Mouse (Mus musculus) retina, embryonic 14.5 days (tissue): ENCODE data around the gene Gm49510.
"Not testable (repeated sequence)": the region's sequence is repeated elsewhere in the genome, so short reads cannot be mapped to it uniquely, and the experiment has no call there.

Experiments used
- DNase-seq: peaks from one replicate; pipeline ENCODE4 v3.0.0-alpha.2; 2015; ENCODE audit warnings: low spot score

The Gm49510 gene

GRCm38 (mm10) chr15:78878792-78879516 lies 20.5 kb upstream of the Gm49510 start:
- DNase-seq: not testable (repeated sequence)

DNA sequence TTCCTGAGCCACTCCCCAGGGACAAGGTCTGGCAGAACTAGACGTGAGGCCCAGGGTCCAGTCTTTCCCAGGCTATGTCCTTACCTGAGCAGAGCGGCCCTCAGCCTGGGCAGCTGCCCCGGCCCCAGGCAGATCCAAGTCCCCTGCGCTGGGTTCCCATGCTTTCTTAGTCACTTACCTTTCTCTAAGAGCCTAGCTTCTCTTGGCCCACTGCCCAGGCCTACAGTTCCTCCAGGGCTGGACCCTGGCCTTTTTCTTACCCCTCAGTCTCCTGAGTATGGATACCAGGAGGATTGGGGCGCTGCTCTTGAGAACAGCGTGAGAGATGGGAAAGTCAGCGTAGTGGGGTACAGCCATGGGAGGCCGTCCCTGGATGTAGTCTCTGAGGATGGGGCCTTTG lies 19.0 kb upstream of the Gm49510 start:
- DNase-seq: no peak

DNA sequence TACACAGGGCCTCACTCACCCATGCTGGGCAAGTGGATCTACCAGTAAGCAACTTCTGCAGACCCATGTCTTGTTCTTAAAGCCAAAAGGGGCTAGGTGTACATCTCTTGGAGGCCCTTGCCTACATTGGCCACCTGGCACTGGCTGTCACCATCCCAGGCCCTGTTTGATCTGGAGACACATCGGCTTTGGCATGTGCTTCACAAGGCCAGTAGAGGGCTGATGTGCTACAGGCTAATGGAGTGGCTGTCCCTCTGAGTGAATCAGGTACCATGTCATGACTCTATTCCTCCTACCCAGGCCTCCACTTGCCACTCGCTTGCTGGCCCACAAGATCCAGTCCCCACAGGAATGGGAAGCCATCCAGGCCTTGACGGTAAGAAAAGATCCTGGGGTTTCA lies 17.6 kb upstream of the Gm49510 start:
- no peak for DNase-seq

- no peak for DNase-seq
Observed at GRCm38 (mm10) chr15:78889401-78889853, 10.0 kb upstream of the Gm49510 start.

DNA sequence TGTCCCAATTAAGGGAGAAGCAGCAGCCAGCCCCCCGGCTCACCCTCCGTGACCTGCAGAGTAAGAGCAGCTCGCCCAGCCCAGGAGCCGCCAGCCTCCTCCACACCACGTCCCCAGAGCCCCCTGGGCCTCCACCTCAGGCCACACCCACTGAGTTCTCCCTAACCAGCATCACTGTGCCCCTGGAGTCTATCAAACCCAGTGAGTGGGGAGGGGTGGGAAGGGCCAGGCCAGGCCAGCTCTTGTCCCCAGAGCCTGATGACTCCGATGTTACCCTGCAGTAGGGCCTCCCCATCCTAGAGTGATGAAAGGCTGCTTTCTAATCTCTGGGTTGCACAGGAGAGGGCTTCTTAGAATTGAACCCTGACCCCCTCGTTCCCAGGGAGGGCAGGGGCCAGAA lies 7.0 kb upstream of the Gm49510 start:
- DNase-seq: no peak

DNA sequence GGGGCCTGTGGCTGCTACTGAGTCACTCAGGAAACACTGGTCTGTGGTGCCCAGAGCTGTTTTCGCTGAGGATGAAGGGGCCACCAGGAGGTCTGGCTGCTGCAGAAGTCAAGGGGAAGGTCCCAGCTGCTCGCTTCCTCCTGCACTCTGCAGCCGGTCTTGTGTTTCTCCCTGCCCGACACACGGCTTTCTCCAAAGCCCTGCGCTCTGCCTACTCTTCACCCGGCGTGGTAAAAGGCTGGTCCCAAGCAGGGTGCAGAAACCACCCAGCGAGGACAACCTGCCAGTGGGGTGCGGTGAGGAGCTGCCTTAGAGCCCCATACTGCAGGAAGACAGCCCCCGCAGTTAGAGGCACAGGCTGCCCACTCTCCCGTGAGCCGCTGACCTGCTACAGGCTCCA lies 4.7 kb upstream of the Gm49510 start:
- DNase-seq: no peak

GRCm38 (mm10) chr15:78895741-78896140 lies 3.7 kb upstream of the Gm49510 start:
- no peak for DNase-seq

- no peak for DNase-seq
Observed at GRCm38 (mm10) chr15:78896149-78896548, 3.3 kb upstream of the Gm49510 start.

GRCm38 (mm10) chr15:78897488-78897887 lies 2.0 kb upstream of the Gm49510 start:
- DNase-seq: no peak

DNA sequence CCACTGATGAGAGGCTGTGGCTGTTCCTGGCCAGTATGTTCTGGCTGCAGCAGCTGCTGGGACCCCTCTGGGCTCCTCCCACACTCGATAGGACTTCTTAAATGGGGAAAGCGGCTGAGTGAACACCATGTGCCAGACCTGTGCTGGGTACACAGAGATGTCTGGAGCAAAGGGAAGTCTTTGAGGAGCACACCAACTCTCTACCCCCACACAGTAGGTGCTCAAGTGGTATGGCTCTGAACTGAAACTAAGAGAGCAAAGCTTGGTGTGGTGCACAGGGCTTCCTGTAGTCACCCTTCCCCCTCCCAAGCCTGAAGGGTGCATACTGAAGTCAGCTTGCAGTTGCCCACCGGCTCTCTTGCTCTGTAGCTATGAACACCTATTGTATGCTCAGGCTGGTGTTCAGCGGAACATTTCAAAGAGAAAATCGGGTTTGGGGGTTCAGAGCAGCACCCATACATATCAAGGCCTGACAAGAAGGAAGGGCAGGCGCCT lies 913 bp upstream of the Gm49510 start:
- no peak for DNase-seq

DNA sequence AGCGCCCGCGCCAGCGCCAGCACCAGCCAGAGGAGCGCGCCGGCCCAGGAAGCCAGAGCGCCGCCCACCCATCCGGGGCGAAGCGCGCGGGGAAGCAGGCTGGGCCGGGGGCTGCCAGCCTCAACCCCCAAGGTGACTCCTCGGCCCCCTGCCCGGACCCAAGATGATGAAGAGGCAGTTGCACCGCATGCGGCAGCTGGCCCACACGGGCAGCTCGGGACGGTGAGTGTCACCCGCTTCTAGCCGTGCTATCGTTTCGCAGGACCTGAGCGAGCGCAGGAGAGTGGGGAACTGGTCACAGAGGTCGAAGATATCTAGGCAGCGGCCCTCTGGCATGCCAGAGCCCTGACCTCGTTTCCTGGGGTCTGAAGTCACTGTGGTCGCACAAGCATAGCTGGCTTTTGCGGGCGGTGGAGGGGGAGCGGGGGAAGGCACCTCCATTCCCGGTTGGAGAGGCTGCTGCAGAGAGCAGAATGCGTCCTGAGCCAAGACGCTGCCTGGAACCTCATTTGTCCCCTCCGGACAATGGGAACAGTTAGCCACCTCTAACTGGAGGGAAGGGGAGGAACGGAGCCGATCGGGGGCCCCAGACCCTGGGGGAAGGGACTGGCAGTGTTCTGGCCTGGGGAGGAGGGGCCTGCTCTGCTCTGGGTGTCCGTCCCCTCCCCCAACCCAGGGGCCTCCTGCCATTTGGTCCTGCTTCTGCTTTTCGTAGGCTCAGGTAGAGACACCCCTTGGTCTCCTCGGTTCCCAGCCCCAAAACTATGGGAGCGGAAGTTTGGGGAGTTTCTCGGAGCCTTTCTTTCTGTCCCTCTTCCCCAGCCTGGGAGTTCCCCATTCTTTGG lies 495 bp downstream of the Gm49510 start, which contains the start of gene Sh3bp1:
Gene Sh3bp1 (plus strand): TSS at position 29 of the 845 bp plus-strand sequence.
- DNase-seq: peak; percentile 71

DNA sequence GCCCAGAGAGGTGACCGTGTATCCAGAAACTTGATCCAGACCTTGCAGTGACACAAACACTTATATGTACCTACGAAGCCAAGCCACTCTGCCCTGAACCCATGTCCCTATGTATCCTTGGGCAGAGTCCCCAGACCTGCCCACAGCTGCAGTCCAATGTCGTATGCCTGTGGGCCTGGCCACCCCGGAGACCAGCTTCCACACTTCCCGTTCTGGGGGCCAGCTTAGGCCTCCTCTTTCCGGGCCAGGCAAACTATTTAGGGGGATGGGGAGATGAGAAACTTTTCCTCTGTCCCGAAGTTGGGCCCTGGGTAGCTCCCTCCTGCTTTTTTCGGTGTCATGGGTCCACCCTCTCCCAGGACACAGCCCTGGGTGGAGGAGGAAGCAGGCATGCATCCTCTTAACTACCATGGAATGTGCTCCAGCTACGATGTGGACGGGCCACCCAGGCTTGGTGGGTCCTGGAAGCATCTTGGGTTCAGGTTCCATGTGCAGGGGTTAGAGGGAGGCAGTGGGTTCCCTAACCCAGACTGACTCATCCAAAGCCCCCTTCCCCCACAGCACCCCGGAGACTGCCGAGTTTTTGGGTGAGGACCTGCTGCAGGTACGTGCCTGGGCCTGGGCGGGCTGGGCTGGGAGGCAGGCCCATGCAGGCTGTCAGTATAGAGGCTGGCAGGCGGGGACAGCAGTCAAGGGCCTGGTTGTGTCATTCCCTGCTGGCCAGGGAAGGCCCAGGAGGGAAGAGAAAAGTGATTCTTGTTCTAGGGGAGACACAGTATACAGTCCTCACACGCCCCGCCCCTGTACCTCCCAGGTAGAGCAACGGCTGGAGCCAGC lies 1.3 kb downstream of the Gm49510 start:
- DNase-seq: no peak

- no peak for DNase-seq
Observed at GRCm38 (mm10) chr15:78901422-78901789, 1.9 kb downstream of the Gm49510 start.

DNA sequence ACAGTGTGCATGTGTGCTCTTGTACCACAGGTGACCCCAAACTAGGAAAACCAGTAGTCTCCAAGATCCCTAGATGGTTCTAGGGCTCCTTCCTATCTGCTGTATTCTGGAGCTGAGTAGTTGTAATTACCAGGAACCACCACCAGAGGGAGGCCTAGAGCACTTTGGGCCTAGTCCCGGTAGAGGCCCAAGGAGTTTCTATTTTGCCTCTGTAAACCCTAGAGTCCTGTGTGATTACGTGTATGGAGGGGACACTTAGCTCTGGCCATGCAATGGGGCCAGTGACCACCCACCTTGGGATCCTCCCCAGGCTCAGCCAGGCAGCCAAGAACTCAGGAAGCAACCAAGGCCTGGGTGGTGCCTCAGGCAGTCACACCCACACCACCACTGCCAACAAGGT lies 3.8 kb downstream of the Gm49510 start:
- peak; percentile 92 for DNase-seq

GRCm38 (mm10) chr15:78908399-78908798 lies 8.9 kb downstream of the Gm49510 start:
- DNase-seq: no peak

DNA sequence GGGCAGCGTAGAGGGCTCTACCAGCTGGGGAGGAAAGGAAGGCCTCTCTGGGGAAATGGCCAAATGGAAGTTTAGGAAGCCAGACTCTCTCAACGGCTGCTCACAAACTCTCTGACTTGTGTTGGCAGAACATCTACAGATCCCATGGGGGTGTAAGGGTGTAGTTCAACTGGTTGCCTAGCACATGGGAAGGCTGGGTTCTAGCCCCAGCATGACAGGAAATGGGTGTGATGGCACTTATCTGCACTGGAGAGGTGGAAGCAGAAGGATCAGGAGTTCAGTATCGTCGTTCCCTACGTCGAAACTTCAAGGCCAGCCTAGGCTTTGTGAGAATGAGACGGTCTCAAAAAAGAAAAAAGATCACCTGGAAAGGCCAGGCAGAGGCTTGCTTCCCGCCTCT lies 9.5 kb downstream of the Gm49510 start:
- DNase-seq: no peak

DNA sequence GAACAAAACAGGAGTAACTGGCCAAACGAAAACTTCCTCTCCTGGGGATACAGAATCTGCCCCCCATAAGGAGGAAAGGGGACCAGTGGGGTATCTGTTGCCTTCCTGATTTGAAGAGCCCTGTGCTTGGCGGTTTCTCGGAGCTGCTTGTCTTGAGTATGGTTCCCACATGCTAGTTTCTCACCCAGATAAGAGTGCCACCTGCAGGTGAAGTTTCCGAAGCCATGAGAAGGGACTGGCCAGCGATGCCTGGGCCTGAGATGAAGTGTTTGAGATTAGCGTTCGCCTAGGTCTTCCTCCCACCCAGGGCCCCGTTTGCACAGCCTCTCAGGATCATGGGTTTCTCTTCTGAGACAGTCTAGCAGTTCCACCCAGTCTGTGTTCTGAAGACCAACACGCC lies 12.6 kb downstream of the Gm49510 start:
- peak; percentile 73 for DNase-seq

DNA sequence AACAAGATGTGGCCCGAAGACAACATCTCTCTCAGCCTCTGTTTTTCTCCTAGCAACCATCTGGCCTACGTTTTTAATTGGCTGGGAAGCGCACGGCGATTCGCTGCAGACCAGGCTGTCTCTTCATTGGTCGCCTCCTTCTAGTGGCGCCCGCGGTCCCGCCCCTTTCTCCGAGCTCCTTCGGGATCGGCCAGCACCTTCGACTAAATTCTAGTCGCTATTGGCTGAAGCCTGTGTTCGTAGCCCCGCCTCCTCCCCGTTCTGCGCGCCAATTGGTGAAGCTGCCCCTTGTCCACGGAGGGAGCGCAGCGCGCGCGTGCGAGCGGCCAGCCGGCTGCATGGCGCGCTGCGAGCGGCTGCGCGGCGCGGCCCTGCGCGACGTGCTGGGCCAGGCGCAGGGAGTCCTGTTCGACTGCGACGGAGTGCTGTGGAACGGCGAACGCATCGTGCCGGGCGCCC lies 14.2 kb downstream of the Gm49510 start, which contains the start of gene Pdxp:
Gene Pdxp (plus strand): TSS at position 288 of the 459 bp plus-strand sequence.
- peak; percentile 98 for DNase-seq

DNA sequence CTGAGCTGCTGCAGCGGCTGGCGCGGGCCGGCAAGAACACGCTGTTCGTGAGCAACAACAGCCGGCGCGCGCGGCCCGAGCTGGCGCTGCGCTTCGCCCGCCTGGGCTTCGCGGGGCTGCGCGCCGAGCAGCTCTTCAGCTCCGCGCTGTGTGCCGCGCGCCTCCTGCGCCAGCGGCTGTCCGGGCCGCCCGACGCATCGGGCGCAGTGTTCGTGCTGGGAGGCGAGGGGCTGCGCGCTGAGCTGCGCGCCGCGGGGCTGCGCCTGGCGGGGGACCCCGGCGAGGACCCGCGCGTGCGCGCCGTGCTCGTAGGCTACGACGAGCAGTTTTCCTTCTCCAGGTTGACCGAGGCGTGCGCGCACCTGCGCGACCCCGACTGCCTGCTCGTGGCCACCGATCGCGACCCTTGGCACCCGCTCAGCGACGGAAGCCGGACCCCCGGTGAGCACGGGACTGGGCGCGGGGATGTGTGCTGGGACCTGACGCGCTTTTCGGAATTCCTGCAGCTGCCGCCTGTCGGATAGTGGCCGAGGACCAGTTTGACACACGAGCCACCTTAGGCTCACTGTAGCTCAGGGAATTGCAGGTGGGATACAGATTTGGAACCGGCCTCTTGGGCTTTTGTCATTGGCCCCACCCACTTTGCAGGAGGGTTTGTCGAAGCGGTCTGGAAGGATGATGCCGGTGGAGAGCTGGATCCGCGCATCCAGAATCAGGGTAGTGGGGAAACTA lies 14.8 kb downstream of the Gm49510 start:
- DNase-seq: peak; percentile 46

GRCm38 (mm10) chr15:78914823-78915659 lies 15.6 kb downstream of the Gm49510 start:
- DNase-seq: no peak
